Mouse (Mus musculus) MEL (cell line): ENCODE results near the gene Slc22a5. TPM values are rescaled to one million over a fixed set of nuclear protein-coding genes. Genes with fewer than 3 reads are reported as not detected.

ENCODE experiments used
- DNase-seq: peaks from one replicate; pipeline ENCODE4 v3.0.0; 2011; ENCODE audit warnings: low read depth, low spot score
- H3K27ac ChIP-seq: 2 replicates; pipeline ENCODE4 v1.5.1; 2012; ENCODE audit warnings: low read depth, mild to moderate bottlenecking, control low read depth, low read length, moderate library complexity; ENCODE audit not compliant: control insufficient read depth
- H3K27me3 ChIP-seq, 2 experiments: fragments of 150-350 bp in 1 of 2; sonication (generic) in 1 of 2; 2 replicates each; pipeline ENCODE4 v1.6.1; 2012; ENCODE audit warnings: low read length in 2 of 2, mild to moderate bottlenecking in 2 of 2, improper control_type of control experiment in 1 of 2, moderate library complexity in 1 of 2; ENCODE audit not compliant: insufficient read depth in 2 of 2, control insufficient read depth in 1 of 2
- H3K36me3 ChIP-seq, 2 experiments: 2 replicates each; pipeline ENCODE4 v1.6.1; 2012 to 2014; ENCODE audit warnings: low read length in 2 of 2, improper control_type of control experiment in 1 of 2, inconsistent platforms in 1 of 2, mild to moderate bottlenecking in 1 of 2; ENCODE audit not compliant: insufficient read depth in 2 of 2, control insufficient read depth in 1 of 2
- H3K4me1 ChIP-seq, 2 experiments: fragments of 150-350 bp in 1 of 2; sonication (generic) in 1 of 2; 2 replicates each; pipeline ENCODE4 v1.6.1; 2012; ENCODE audit warnings: low read length in 2 of 2, improper control_type of control experiment in 1 of 2, mild to moderate bottlenecking in 1 of 2; ENCODE audit not compliant: insufficient read depth in 2 of 2, control insufficient read depth in 1 of 2
- H3K4me3 ChIP-seq, 2 experiments: fragments of 150-350 bp in 1 of 2; sonication (generic) in 1 of 2; 2 replicates each; pipeline ENCODE4 v1.5.1; 2012; ENCODE audit warnings: low read depth in 2 of 2, low read length in 2 of 2, mild to moderate bottlenecking in 2 of 2, moderate library complexity in 2 of 2, control low read depth in 1 of 2, improper control_type of control experiment in 1 of 2; ENCODE audit not compliant: control insufficient read depth in 1 of 2, insufficient read depth in 1 of 2
- H3K79me2 ChIP-seq: 2 replicates; pipeline ENCODE4 v1.6.1; 2012; ENCODE audit warnings: mild to moderate bottlenecking, low read length, moderate library complexity; ENCODE audit not compliant: control insufficient read depth, poor library complexity, insufficient read depth
- H3K9ac ChIP-seq: 2 replicates; pipeline ENCODE4 v1.6.1; 2012; ENCODE audit warnings: low read depth, mild to moderate bottlenecking, control low read depth, low read length, moderate library complexity; ENCODE audit not compliant: control insufficient read depth, poor library complexity, severe bottlenecking
- H3K9me3 ChIP-seq: fragments of 150-350 bp; sonication (generic); replicated peaks from 2 replicates; pipeline ENCODE4 v1.6.1; 2012; ENCODE audit warnings: mild to moderate bottlenecking, low read length, improper control_type of control experiment, moderate library complexity; ENCODE audit not compliant: insufficient read depth
- CTCF ChIP-seq, 3 experiments: IDR thresholded peaks in 2 of 3; conservative IDR thresholded peaks in 1 of 3; 2 replicates each; pipeline ENCODE4 v1.5.1; 2011 to 2012; ENCODE audit warnings: low read length in 3 of 3, low read depth in 2 of 3, mild to moderate bottlenecking in 2 of 3, improper control_type of control experiment in 1 of 3, inconsistent platforms in 1 of 3, mixed read lengths in 1 of 3, moderate library complexity in 1 of 3; ENCODE audit not compliant: control insufficient read depth in 1 of 3, insufficient read depth in 1 of 3, poor library complexity in 1 of 3, severe bottlenecking in 1 of 3
- E2F4 ChIP-seq: IDR thresholded peaks from 2 replicates; pipeline ENCODE4 v1.6.1; 2011; ENCODE audit warnings: low read depth, low read length, improper control_type of control experiment, borderline replicate concordance
- EP300 ChIP-seq, 2 experiments: IDR thresholded peaks; 2 replicates each; pipeline ENCODE4 v1.6.1; 2011; ENCODE audit warnings: improper control_type of control experiment in 2 of 2, low read length in 2 of 2, low read depth in 1 of 2, mild to moderate bottlenecking in 1 of 2
- ETS1 ChIP-seq: IDR thresholded peaks from 2 replicates; pipeline ENCODE4 v1.6.1; 2012; ENCODE audit warnings: low read depth, mild to moderate bottlenecking, inconsistent platforms, low read length, improper control_type of control experiment, moderate library complexity
- HCFC1 ChIP-seq: IDR thresholded peaks from 2 replicates; pipeline ENCODE4 v1.6.1; 2012; ENCODE audit warnings: low read depth, mild to moderate bottlenecking, inconsistent platforms, low read length, improper control_type of control experiment, moderate library complexity
- JUND ChIP-seq: IDR thresholded peaks from 2 replicates; pipeline ENCODE4 v1.6.1; 2011; ENCODE audit warnings: low read depth, mild to moderate bottlenecking, improper control_type of control experiment, low read length
- MAX ChIP-seq: IDR thresholded peaks from 2 replicates; pipeline ENCODE4 v1.6.1; 2011; ENCODE audit warnings: low read length, improper control_type of control experiment
- MAZ ChIP-seq: IDR thresholded peaks from 2 replicates; pipeline ENCODE4 v1.6.1; 2012; ENCODE audit warnings: low read depth, mild to moderate bottlenecking, inconsistent platforms, low read length, improper control_type of control experiment
- MYB ChIP-seq: IDR thresholded peaks from 2 replicates; pipeline ENCODE4 v1.6.1; 2011; ENCODE audit warnings: mild to moderate bottlenecking, low read depth, low read length, improper control_type of control experiment
- MYC ChIP-seq: IDR thresholded peaks from 2 replicates; pipeline ENCODE4 v1.6.1; 2011; ENCODE audit warnings: low read depth, mild to moderate bottlenecking, low read length, improper control_type of control experiment, moderate library complexity
- NELFE ChIP-seq: IDR thresholded peaks from 2 replicates; pipeline ENCODE4 v1.6.1; 2011; ENCODE audit warnings: low read depth, low read length, improper control_type of control experiment
- POLR2A ChIP-seq, 2 experiments: IDR thresholded peaks; 2 replicates each; pipeline ENCODE4 v1.6.1; 2011 to 2012; ENCODE audit warnings: low read length in 2 of 2, mild to moderate bottlenecking in 2 of 2, control low read depth in 1 of 2, improper control_type of control experiment in 1 of 2, low read depth in 1 of 2, moderate library complexity in 1 of 2; ENCODE audit not compliant: control insufficient read depth in 1 of 2, insufficient read depth in 1 of 2, poor library complexity in 1 of 2
- POLR2AphosphoS2 ChIP-seq: IDR thresholded peaks from 2 replicates; pipeline ENCODE4 v1.6.1; 2011; ENCODE audit warnings: low read length, improper control_type of control experiment
- RAD21 ChIP-seq: IDR thresholded peaks from 2 replicates; pipeline ENCODE4 v1.6.1; 2011; ENCODE audit warnings: mild to moderate bottlenecking, low read depth, low read length, improper control_type of control experiment
- SIN3A ChIP-seq: IDR thresholded peaks from 2 replicates; pipeline ENCODE4 v1.6.1; 2012; ENCODE audit warnings: low read length, improper control_type of control experiment, inconsistent platforms
- SMC3 ChIP-seq: IDR thresholded peaks from 2 replicates; pipeline ENCODE4 v1.6.1; 2011; ENCODE audit warnings: low read depth, low read length, improper control_type of control experiment
- TAL1 ChIP-seq: IDR thresholded peaks from 2 replicates; pipeline ENCODE4 v1.6.1; 2012; ENCODE audit warnings: mild to moderate bottlenecking, inconsistent platforms, low read length, moderate library complexity, mixed read lengths
- TBP ChIP-seq: IDR thresholded peaks from 2 replicates; pipeline ENCODE4 v1.8.0; 2011; ENCODE audit warnings: low read depth, low read length, improper control_type of control experiment
- USF1 ChIP-seq: IDR thresholded peaks from 2 replicates; pipeline ENCODE4 v1.6.1; 2014; ENCODE audit warnings: low read depth, mild to moderate bottlenecking, inconsistent platforms, low read length, improper control_type of control experiment, moderate library complexity
- ZC3H11A ChIP-seq: IDR thresholded peaks from 2 replicates; pipeline ENCODE4 v1.6.1; 2012; ENCODE audit warnings: low read depth, mild to moderate bottlenecking, inconsistent platforms, low read length, improper control_type of control experiment
- ZMIZ1 ChIP-seq: IDR thresholded peaks from 2 replicates; pipeline ENCODE4 v1.6.1; 2012; ENCODE audit warnings: low read depth, mild to moderate bottlenecking, inconsistent platforms, low read length, improper control_type of control experiment, moderate library complexity
- polyA plus RNA-seq, 2 experiments: library from polyadenylated mRNA; stranded (reverse) in 1 of 2; unstranded in 1 of 2; fragments of >175 nt in 1 of 2; fragments of >200 nt in 1 of 2; gene quantifications; 2 replicates each; pipeline versions ENCODE4 v1.2.1 to v1.2.4; 2012; ENCODE audit warnings: low replicate concordance in 2 of 2, low read depth in 1 of 2; ENCODE audit not compliant: insufficient read length in 2 of 2, insufficient read depth in 1 of 2, missing spikeins in 1 of 2
- total RNA-seq: library from RNA; depleted of rRNA; stranded (reverse); fragments of 300-350 nt; gene quantifications from 2 replicates; pipeline ENCODE4 v1.2.3, GENCODE M21; 2012

Gene Slc22a5
- total and polyA plus RNA-seq, 3 experiments = 11.8 to 12.5 TPM; not detected in 1

- H3K4me1 ChIP-seq = no peaks in the 10 kb centered on the region
- TF ChIP-seq MAZ (no peak), ZMIZ1 (no peak), ZC3H11A (no peak), E2F4 (no peak), NELFE (no peak), SMC3 (no peak), HCFC1 (no peak), MYC (no peak)
- no peaks in the 10 kb centered on the region for H3K27me3 ChIP-seq
- H3K36me3 ChIP-seq = peaks cover 0 to 2% of the 10 kb centered on the region in 2 experiments; a peak in 2 of 4 replicates
- DNase-seq = no peak
- H3K79me2 ChIP-seq = no peaks in the 10 kb centered on the region
- no peaks in the 10 kb centered on the region for H3K9me3 ChIP-seq
- no peak overlapping the region for H3K27ac ChIP-seq
- no peak overlapping the region for H3K9ac ChIP-seq
- no peak overlapping the region for H3K4me3 ChIP-seq
These were observed 15.0 kb downstream of the Slc22a5 start for GRCm38 (mm10) chr11:53876488-53876887.

- no peaks in the 10 kb centered on the region for H3K9me3 ChIP-seq
- DNase-seq = peak; percentile 57
- H3K4me1 ChIP-seq = no peaks in the 10 kb centered on the region
- H3K4me3 ChIP-seq = no peak overlapping the region
- H3K27me3 ChIP-seq = no peaks in the 10 kb centered on the region
- H3K79me2 ChIP-seq = no peaks in the 10 kb centered on the region
- H3K9ac ChIP-seq = no peak overlapping the region
- peaks cover 0 to 4% of the 10 kb centered on the region in 2 experiments; a peak in 2 of 4 replicates for H3K36me3 ChIP-seq
- no peak for TF ChIP-seq TAL1
- peak; percentile 47 for TF ChIP-seq SMC3
- no peak for TF ChIP-seq POLR2AphosphoS2
- peak; percentile 48 for TF ChIP-seq RAD21
- no peak for TF ChIP-seq SIN3A
- no peak for TF ChIP-seq TBP
- TF ChIP-seq E2F4 = no peak
- TF ChIP-seq MAX = no peak
- TF ChIP-seq JUND = no peak
- no peak for TF ChIP-seq NELFE
- peak; percentile 38 to 74 (median 62) for TF ChIP-seq CTCF (IDR thresholded peaks at IDR 0.05 in 2 of 3, conservative IDR thresholded peaks at IDR 0.05 in 1 of 3; ENCODE audit: control insufficient read depth in 1 of 3, insufficient read depth in 1 of 3, low read depth in 2 of 3, low read length in 3 of 3, poor library complexity in 1 of 3, severe bottlenecking in 1 of 3)
- TF ChIP-seq POLR2A (IDR thresholded peaks at IDR 0.05; ENCODE audit: control insufficient read depth in 1 of 2, insufficient read depth in 1 of 2, low read depth in 1 of 2, low read length in 2 of 2, poor library complexity in 1 of 2) = no peak
- no peak for TF ChIP-seq USF1
- TF ChIP-seq ETS1 = no peak
- TF ChIP-seq EP300 (IDR thresholded peaks at IDR 0.05; ENCODE audit: low read depth in 1 of 2, low read length in 2 of 2) = no peak
- TF ChIP-seq MYB = no peak
- H3K27ac ChIP-seq = no peak overlapping the region
These were observed 16.8 kb downstream of the Slc22a5 start for GRCm38 (mm10) chr11:53874706-53875105.
